Mouse (Mus musculus) splenic B cell, adult 2 months (primary cell): ENCODE measurements around the gene Sco2.
A peak's percentile ranks its signal among the peaks of the same experiment; 100 is the strongest.

ENCODE experiments used
- DNase-seq: peaks from one replicate; pipeline ENCODE4 v3.0.0-alpha.2; 2011; ENCODE audit warnings: low read depth, low spot score
- H3K27me3 ChIP-seq: 2 replicates; pipeline ENCODE4 v1.6.1; 2012; ENCODE audit warnings: mild to moderate bottlenecking, low read length, moderate library complexity, mixed read lengths; ENCODE audit not compliant: control insufficient read depth, poor library complexity, insufficient read depth, severe bottlenecking
- H3K36me3 ChIP-seq: 2 replicates; pipeline ENCODE4 v1.6.1; 2012; ENCODE audit warnings: mild to moderate bottlenecking, low read length, moderate library complexity, mixed read lengths; ENCODE audit not compliant: control insufficient read depth, poor library complexity, insufficient read depth, severe bottlenecking

The Sco2 gene

DNA sequence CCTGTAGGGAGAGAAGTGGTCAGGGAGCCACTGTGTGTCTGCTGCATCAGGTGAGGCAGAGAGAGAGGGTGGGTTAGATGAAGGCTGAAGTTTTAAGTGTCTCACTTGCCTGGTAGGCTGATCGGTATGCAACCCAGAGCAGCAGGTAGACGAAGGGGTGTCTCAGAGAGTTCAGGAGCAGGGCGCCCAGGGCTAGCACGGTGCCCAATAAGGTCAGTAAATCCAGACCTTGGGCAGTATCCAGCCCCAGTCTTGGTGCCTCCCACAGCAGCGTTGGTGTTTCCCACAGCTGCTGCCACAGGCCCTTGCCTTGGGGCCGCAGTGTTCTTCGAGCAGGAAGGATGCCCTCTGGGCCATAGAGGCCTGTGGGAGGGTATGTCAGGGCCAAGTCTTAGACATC, 19.2 kb downstream of the Sco2 start:
- no peak for DNase-seq
- Histone ChIP-seq H3K27me3 (no peaks in the 10 kb centered on the region), H3K36me3 (peaks cover 5% of the 10 kb centered on the region)

DNA sequence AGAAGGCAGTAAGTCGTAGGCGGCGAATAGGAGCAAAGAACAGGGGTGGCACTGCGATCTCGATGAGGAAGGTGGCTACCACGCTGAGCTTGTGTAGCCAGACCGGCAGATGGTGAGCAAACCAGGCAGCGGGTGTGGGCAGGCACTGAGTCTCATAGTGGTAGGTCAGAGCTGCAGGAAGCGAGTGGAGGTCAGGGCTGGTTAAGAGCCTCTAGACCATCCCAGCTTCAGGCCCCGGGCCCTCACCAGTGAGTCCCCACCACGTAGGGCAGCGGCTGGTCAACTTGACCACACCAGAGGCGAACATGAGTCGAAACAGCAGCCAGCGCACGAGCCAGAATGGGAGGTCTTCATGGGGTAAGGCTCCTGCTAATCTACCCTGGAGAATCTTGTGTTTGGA, 19.8 kb downstream of the Sco2 start:
- DNase-seq: no peak

DNA sequence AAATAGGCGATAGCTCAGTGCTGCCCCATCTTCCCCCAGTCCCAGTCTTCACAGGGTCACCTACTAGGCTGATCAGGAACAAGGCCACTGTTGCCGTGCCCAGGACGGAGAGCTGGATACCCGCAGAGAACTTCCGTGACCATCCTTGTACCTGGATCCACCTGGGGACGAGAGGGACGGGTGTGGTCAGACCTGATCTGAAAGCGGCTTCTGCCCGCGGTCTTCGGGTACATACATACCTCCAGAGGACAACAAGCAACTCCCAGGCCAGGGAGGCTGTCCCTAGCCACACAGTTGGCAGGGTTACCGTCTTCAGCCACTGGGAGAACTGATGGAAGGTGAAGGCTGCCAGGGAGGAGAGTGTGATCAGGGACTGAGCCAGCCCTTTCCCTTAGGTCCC, 20.9 kb downstream of the Sco2 start:
- no peak for DNase-seq
- no peaks in the 10 kb centered on the region for H3K27me3 ChIP-seq
- H3K36me3 ChIP-seq: peaks cover 5% of the 10 kb centered on the region

More for the DNA sequence above, 19.8 kb downstream of the Sco2 start:
- H3K27me3 ChIP-seq: no peaks in the 10 kb centered on the region
- H3K36me3 ChIP-seq: peaks cover 5% of the 10 kb centered on the region

DNA sequence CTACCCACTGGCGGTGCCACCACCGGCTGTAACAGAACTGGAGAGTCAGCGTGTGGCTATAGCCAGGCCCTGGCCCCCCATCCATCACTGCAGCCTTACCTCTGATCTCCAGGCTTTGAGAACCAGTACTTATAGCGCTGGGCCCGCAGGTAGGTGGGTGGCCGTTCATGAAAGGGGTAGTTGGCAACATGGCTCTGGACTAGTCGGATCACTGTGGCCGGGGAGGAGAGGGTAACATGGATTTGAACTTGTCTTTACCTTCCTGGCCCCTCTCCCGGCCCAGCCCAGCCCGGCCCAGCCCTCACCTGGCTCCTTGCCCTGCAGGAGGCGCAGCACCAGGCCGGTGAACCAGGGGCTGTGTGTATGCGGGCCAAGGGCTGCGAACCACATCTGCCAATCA, 21.6 kb downstream of the Sco2 start:
- no peaks in the 10 kb centered on the region for H3K27me3 ChIP-seq
- H3K36me3 ChIP-seq: peaks cover 5% of the 10 kb centered on the region
- no peak for DNase-seq

DNA sequence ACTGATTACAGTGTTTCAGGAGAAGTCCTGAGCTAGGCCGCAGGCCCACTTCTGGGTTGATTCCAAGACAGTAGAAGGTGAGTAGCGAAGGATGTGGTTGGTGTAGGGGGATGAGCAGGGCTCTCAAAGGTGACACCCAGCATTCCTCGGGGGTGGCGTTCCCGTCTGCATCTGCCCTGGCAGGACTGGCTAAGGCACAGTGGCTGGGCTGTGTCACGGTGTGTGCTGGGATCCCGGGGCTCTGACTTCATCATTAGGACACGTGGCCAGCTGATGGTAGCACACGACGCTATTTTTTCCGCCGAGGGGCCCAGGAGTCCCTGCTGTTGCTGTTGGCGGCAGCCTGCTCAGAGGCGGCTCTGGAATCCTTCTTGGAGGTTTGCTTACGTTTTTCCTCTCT, 22.3 kb downstream of the Sco2 start:
- DNase-seq: no peak
- H3K36me3 ChIP-seq: peaks cover 5% of the 10 kb centered on the region

DNA sequence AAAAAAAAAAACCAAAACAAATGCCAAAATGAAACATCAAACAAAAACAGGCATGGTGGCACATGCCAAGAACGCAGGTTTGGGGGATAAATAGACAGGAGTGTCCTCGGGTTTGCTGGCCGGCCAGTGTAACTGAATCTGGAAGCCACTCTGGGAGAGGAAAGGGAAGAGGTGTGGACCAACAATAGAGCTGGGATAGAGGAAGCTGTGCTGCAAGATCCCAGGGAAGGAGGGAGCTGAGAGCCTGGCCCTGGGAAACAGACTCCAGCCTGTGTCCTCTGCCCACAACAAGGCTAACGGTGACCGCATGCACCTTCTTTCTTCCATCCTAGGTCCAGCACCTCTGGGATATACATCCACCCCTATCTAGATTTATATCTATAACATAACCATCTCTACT, 23.2 kb downstream of the Sco2 start:
- H3K27me3 ChIP-seq: no peaks in the 10 kb centered on the region
- DNase-seq: no peak
- peaks cover 5% of the 10 kb centered on the region for H3K36me3 ChIP-seq

More for the DNA sequence above, 22.3 kb downstream of the Sco2 start:
- H3K27me3 ChIP-seq: no peaks in the 10 kb centered on the region

DNA sequence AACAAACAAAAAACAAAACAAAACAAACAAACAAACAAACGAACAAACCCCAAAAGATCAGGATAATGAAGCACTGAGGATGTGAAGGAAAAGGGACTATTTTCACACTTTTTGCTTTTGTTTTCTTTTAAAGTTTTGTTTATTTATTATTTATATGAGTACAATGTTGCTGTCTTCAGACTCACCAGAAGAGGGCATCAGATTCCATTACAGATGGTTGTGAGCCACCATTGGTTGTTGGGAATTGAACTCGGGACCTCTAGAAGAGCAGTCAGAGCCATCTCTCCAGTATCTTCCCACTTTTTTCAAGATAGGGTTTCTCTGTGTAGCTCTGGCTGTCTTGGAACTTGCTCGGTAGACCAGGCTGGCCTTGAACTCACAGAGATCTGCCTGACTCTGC, 30.3 kb downstream of the Sco2 start:
- Histone ChIP-seq H3K27me3 (no peaks in the 10 kb centered on the region), H3K36me3 (no peaks in the 10 kb centered on the region)
- DNase-seq: peak; percentile 16

DNA sequence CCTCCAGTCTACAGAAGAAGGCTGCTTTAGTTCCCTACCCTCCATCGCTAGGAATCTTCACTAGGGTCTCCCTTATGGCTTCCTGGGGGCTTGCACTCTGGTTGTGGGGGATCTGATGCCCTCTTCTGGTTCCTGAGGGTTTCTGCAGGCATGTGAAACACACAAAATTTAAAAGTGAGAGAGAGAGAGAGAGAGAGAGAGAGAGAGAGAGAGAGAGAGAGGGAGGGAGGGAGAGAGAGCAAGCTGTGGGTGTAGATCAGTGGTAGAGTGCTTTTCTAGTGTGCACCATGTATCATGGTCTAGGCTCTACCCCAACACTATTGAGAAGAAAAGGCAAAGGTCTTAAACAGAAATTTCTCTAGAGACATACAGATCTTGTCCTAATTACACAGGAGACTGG, 32.0 kb downstream of the Sco2 start:
- no peaks in the 10 kb centered on the region for H3K36me3 ChIP-seq
- DNase-seq: no peak
- H3K27me3 ChIP-seq: no peaks in the 10 kb centered on the region

DNA sequence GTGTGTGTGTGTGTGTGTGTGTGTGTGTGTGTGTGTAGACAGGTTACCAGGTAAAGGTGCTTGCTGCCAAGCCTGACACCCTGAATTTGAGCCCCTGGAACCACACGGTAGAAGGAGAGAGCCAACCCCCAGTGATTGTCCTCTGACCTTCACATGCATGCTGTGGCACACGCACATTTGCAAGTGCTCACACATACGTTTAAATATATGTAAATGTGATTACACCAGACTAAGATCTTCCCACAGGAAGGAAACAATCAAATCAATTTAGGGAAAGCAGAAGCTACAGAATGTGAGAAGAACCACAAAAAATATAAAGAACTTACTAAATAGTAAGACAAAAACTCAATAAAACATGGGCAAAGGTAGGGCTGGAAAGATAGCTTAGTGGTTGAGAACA, 33.5 kb downstream of the Sco2 start:
- DNase-seq: peak; percentile 41
- Histone ChIP-seq H3K27me3 (no peaks in the 10 kb centered on the region), H3K36me3 (no peaks in the 10 kb centered on the region)

DNA sequence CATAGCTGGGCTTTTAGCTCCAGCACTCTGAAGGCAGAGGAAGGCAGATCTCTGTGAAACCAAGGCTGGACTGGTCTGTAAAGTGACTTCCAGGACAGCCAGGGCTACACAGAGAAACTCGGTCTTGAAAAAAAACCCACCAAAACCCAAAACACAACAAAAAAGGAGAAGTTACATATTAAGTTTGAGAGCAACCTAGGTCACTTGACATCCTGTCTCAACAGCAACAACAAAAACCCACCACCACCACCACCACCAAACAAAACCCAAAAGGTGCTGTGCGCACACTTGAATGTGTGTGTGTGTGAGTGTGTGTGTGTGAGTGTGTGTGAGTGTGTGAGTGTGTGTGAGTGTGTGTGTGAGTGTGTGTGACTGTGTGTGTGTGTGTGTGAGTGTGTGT, 34.0 kb downstream of the Sco2 start:
- Histone ChIP-seq H3K27me3 (no peaks in the 10 kb centered on the region), H3K36me3 (no peaks in the 10 kb centered on the region)
- DNase-seq: peak; percentile 68

DNA sequence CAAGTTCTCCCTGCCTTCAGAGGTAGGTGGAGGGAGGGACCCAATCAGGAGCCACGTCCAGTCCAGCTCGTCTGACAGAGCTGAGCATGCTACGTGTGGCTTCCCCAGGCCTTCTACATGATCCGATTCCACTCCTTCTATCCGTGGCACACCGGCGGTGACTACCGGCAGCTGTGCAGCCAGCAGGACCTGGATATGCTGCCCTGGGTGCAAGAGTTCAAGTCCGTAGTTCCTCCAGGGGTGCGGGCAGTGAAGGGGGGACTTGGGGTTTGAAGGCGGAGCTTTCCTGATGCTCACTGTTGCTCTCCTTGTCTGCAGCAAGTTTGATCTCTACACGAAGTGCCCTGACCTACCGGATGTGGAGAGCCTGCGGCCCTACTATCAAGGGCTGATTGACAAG, 37.2 kb downstream of the Sco2 start:
- no peaks in the 10 kb centered on the region for H3K36me3 ChIP-seq
- no peaks in the 10 kb centered on the region for H3K27me3 ChIP-seq

DNA sequence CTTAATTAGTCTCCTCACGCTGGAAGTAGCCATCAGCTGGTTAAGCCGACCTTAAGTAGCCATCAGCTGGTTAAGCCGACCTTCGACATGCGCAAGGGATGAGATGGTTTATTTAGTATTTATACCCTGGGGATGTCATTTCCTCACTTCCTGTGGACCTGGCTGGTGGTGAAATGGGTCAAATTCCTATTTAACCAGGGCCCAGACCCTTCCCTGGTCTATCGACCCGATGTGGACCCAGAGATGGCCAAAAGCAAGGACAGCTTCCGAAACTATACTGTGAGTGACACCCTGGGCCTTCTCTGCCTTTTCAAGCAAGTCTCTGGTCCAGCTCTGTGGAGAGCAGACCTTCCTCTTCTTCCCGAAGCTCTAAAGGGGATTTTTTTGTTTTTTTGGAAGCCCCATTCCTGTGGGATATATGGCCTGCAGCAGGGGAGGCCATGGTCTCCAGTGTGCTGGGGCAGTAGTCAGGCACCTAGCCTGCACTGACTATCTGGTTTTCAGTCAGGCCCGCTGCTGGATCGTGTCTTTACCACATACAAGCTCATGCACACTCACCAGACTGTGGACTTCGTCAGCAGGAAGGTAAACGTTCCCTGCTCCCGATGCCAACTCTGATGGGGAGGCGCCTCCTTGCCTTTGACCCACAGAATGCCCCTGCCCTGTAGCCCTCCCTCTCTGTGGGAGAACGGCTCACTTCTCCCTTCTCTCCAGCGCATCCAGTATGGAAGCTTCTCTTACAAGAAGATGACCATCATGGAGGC, 38.7 kb downstream of the Sco2 start:
- no peaks in the 10 kb centered on the region for H3K36me3 ChIP-seq
- no peak for DNase-seq
- H3K27me3 ChIP-seq: no peaks in the 10 kb centered on the region

More for the DNA sequence above, 37.2 kb downstream of the Sco2 start:
- DNase-seq: no peak

DNA sequence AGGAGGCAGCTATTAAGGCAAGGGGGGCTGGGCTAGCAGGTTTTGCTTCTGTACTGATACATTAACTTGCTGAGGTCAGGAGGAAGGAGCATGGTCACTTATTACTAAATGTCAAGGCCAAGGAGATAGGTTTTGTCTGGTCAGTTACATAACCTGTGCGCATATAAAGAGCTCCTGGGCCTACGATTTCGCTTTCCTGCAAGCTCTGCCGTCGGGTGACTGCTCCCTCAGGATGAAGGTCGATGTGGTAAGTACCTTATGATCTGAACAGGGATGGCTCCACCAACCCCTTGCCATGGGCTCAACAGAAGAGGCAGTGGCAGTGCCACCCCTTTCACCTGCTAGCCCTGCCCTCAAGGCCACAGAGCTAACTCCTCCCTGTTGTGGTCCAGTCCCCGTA, 39.4 kb downstream of the Sco2 start, which contains the start of gene Miox:
Miox (plus strand) TSS at position 128 of the 400 bp plus-strand sequence.
- H3K36me3 ChIP-seq: no peaks in the 10 kb centered on the region
- H3K27me3 ChIP-seq: no peaks in the 10 kb centered on the region
- DNase-seq: no peak

DNA sequence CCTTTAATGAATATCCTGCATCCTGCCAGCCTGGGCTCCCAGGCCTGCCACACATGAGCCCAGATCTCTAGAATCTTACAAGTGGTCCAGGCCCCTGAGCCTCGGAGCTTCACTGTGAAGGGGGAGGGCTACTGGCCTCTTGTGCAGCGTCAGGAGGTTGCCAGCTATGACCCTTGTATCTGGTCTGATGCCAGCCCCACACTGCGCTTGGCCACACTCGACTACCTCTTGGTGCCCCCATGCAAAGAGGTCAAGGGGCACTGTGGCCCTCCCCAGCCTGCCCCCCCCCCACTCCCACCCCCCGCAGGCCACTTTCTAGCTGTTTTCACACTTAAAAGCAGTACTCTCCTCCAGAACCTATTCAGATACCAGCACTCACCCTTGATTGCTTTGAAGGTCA, 47.2 kb downstream of the Sco2 start:
- Histone ChIP-seq H3K27me3 (no peaks in the 10 kb centered on the region), H3K36me3 (no peaks in the 10 kb centered on the region)
- no peak for DNase-seq

DNA sequence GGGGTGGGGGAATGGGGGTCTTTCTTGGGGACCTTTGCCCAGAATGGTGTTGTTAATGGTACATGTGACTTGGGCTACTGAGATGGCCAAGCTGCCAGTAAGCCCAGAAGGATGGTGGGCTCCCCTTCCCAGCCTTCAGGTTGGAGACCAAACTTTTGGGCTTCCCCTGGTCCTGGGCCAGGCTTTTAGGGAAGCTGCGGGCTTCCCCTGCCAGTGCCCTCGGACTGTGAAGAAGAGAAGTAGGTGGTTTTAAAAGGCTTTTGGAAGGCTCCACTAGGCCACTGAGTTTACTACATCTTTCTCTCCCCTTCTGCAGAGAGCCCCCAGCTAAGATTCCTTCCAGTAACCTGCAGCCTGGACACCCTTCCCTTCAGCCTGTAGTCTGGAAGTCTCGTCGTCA, 50.0 kb downstream of the Sco2 start:
- Histone ChIP-seq H3K27me3 (no peaks in the 10 kb centered on the region), H3K36me3 (no peaks in the 10 kb centered on the region)
- no peak for DNase-seq
